Comparison of ENCODE assay signal across 8 mouse cellular contexts in the genomic region with DNA sequence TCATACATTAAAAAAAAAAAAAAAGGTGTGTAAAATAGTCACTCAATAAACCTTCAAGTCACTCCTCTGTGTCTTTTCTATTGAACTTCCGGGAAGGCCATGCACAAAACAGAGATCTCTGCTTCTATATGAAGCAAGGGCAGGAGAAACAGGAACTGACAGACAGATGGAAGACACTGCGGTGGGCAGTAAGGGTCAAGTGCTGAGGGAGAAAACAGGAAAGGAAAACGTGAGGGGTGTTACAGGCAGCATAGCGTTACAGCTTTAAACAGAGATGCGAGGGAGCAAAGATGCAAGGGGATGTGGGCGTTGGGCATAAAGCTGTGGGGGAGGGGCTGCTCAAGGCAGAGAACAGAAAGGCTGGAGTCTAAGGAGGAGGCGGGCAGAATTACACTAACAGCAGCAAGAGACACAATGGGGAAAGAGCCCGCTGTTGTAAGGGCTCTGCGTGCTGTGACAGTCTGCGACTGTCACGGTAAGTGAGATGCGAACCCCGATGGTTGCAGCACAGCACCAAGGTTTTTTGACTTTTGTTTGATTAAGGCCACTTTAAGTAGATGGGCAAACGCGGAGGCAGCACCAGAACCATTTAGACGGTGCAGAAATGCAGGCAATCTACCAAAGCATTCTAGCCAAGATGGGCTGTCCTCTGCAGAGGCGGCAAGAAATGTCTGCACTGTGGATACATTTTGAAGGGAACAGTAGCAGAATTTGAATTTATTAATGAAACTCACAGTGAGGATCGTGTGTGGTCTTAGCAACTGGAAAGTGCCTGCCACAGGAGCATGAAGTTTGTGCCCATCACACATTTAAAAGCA.
DNase-seq lines count a peak whose midpoint lies in the region; ATAC-seq lines count a peak whose summit lies in the region.

No protein-coding gene starts in this region.

- no peak overlapping the region for H3K27ac ChIP-seq in forebrain, embryonic 13.5 days
- H3K27ac ChIP-seq in midbrain, embryonic 10.5 days (replicated peaks), result peak overlapping the region; percentile 59
- no peak overlapping the region for H3K27ac ChIP-seq in stomach, embryonic 15.5 days

- H3K4me3 ChIP-seq in forebrain, embryonic 13.5 days, result peak overlapping the region; percentile 34
- peak overlapping the region; percentile 48 for H3K4me3 ChIP-seq in midbrain, embryonic 10.5 days
- 0 out of 2 replicates have a peak overlapping the region, but pooled peaks have one; percentile 13 for H3K4me3 ChIP-seq in stomach, embryonic 15.5 days (replicated peaks)

- peaks cover 13% of the 10 kb centered on the region; the same call in 1 of the 2 replicates for H3K4me1 ChIP-seq in forebrain, embryonic 13.5 days
- H3K4me1 ChIP-seq in midbrain, embryonic 10.5 days, result peaks cover 14% of the 10 kb centered on the region
- H3K4me1 ChIP-seq in stomach, embryonic 15.5 days, result 0 out of 2 replicates have a peak, but pooled peaks cover 4% of the 10 kb centered on the region

- no peaks in the 10 kb centered on the region for H3K9me3 ChIP-seq in forebrain, embryonic 13.5 days (replicated peaks)
- no peaks in the 10 kb centered on the region for H3K9me3 ChIP-seq in midbrain, embryonic 10.5 days (replicated peaks)
- no peaks in the 10 kb centered on the region for H3K9me3 ChIP-seq in stomach, embryonic 15.5 days

- no peaks in the 10 kb centered on the region for H3K27me3 ChIP-seq in forebrain, embryonic 13.5 days
- H3K27me3 ChIP-seq in midbrain, embryonic 10.5 days (ENCODE audit: low read depth, poor library complexity, severe bottlenecking), result peaks cover 6% of the 10 kb centered on the region; the same call in 1 of the 2 replicates
- H3K27me3 ChIP-seq in stomach, embryonic 15.5 days (replicated peaks), result no peaks in the 10 kb centered on the region

- H3K36me3 ChIP-seq in forebrain, embryonic 13.5 days (ENCODE audit: poor library complexity, severe bottlenecking), result no peaks in the 10 kb centered on the region
- H3K36me3 ChIP-seq in midbrain, embryonic 10.5 days, result no peaks in the 10 kb centered on the region
- H3K36me3 ChIP-seq in stomach, embryonic 15.5 days, result no peaks in the 10 kb centered on the region

- H3K9ac ChIP-seq in forebrain, embryonic 13.5 days, result peak overlapping the region; percentile 55
- H3K9ac ChIP-seq in stomach, embryonic 15.5 days, result no peak overlapping the region

- peak overlapping the region; percentile 58 for H3K4me2 ChIP-seq in forebrain, embryonic 13.5 days
- H3K4me2 ChIP-seq in stomach, embryonic 15.5 days, result peak overlapping the region; percentile 37

- ATAC-seq in frontal cortex, adult (ENCODE audit: low TSS enrichment), result peak; percentile 71
- peak; percentile 76 for ATAC-seq in forebrain, embryonic 13.5 days
- no peak for ATAC-seq in stomach, embryonic 15.5 days (ENCODE audit: insufficient read depth, low FRiP score, low read depth)
- ATAC-seq in megakaryocyte-erythroid progenitor cell, adult 5-6 weeks (replicated peaks; ENCODE audit: low FRiP score, low TSS enrichment, poor library complexity, severe bottlenecking), result no peak

- 9% methylated on average over 18 of the region's 18 CpGs for WGBS in forebrain, embryonic 13.5 days
- 15% methylated on average over 18 of the region's 18 CpGs for WGBS in midbrain, embryonic 10.5 days
- 25% methylated on average over 18 of the region's 18 CpGs for WGBS in stomach, embryonic 15.5 days

- no peak for DNase-seq in frontal cortex, postnatal 25 days (ENCODE audit: low spot score in 2 of 2)
- DNase-seq in ES-CJ7 (ENCODE audit: low read depth, low spot score), result peak; percentile 82
- DNase-seq in left cerebral cortex, adult 8-10 months (ENCODE audit: low spot score in 2 of 2), result peak; percentile 4 to 13
- DNase-seq in midbrain, embryonic 10.5 days (ENCODE audit: low spot score), result peak; percentile 55

Comparison
In these comparisons a context has a peak if more than half of its experiments do, and no peak if none do; other contexts are left out.
1. ATAC-seq: peak in frontal cortex, adult (single experiment) and forebrain, embryonic 13.5 days (single experiment); none in stomach, embryonic 15.5 days (single experiment) and megakaryocyte-erythroid progenitor cell, adult 5-6 weeks (single experiment).
2. DNase-seq: peak in ES-CJ7 (single experiment), left cerebral cortex, adult 8-10 months (2 of 2) and midbrain, embryonic 10.5 days (single experiment); none in frontal cortex, postnatal 25 days (0 of 2).
3. Peak in every context shown above with its lines, with median percentiles within 50 percentile points of each other: H3K4me3 ChIP-seq.